In genomic region chr16:89986672-89987362, GRCm38 (mm10) we compare ENCODE assay signal across 10 mouse cellular contexts.
DNase-seq lines count a peak whose midpoint lies in the region; ATAC-seq and TF ChIP-seq lines count a peak whose summit lies in the region.
"Had no signal": no experiment of that assay in that cellular context is flagged by ENCODE, and none has a peak within 500 bp of the region (broad histone marks: within the 10 kb centered on the region; RNA-seq: fewer than 3 reads in every experiment).

No protein-coding gene starts in this region.

- 86% methylated on average over 18 of the region's 18 CpGs for WGBS in heart, postnatal 0 days
- 61% methylated on average over 18 of the region's 18 CpGs for WGBS in hindbrain, postnatal 0 days
- WGBS in intestine, postnatal 0 days, result 91% methylated on average over 18 of the region's 18 CpGs

- TF ChIP-seq EP300 in heart, postnatal 0 days (IDR thresholded peaks at IDR 0.05; ENCODE audit: low read depth), result no peak

- no peaks in the 10 kb centered on the region for H3K36me3 ChIP-seq in heart, postnatal 0 days (replicated peaks; ENCODE audit: control insufficient read depth, insufficient read depth, low read length)
- no peaks in the 10 kb centered on the region for H3K36me3 ChIP-seq in hindbrain, postnatal 0 days (ENCODE audit: insufficient read depth, low read length)
- no peaks in the 10 kb centered on the region for H3K36me3 ChIP-seq in intestine, postnatal 0 days (ENCODE audit: control insufficient read depth, insufficient read depth)
- H3K36me3 ChIP-seq: stomach, embryonic 15.5 days had no signal

- H3K4me1 ChIP-seq in heart, postnatal 0 days (ENCODE audit: control insufficient read depth, insufficient read depth), result peaks cover 4% of the 10 kb centered on the region; the same call in 1 of the 2 replicates
- 0 out of 2 replicates have a peak, but pooled peaks cover 7% of the 10 kb centered on the region for H3K4me1 ChIP-seq in hindbrain, postnatal 0 days (ENCODE audit: insufficient read depth, low read length)
- no peaks in the 10 kb centered on the region for H3K4me1 ChIP-seq in intestine, postnatal 0 days (replicated peaks; ENCODE audit: control insufficient read depth, insufficient read depth, low read length)
- H3K4me1 ChIP-seq: stomach, embryonic 15.5 days had no signal

- no peak for TF ChIP-seq CTCF in heart, postnatal 0 days (IDR thresholded peaks at IDR 0.05; ENCODE audit: low read depth)
- TF ChIP-seq CTCF in hindbrain, postnatal 0 days (IDR thresholded peaks at IDR 0.05; ENCODE audit: low read depth), result no peak
- TF ChIP-seq CTCF in intestine, postnatal 0 days (IDR thresholded peaks at IDR 0.05; ENCODE audit: low read depth), result no peak

- DNase-seq in heart, postnatal 0 days (ENCODE audit: low spot score), result no peak
- no peak for DNase-seq in heart, adult 11 months
- no peak for DNase-seq in hindbrain, postnatal 0 days (ENCODE audit: low spot score)
- DNase-seq in natural killer cell, adult 2 months (ENCODE audit: low spot score in 2 of 2), result peak; percentile 13 to 30
- no peak for DNase-seq in gastrocnemius, postnatal 10 days
- no peak for DNase-seq in adrenal gland, adult 8-10 months
- DNase-seq: lung, adult 18-20 months had no signal

- no peaks in the 10 kb centered on the region for H3K27me3 ChIP-seq in heart, postnatal 0 days (ENCODE audit: control insufficient read depth, insufficient read depth, low read length)
- H3K27me3 ChIP-seq in hindbrain, postnatal 0 days (ENCODE audit: insufficient read depth, low read length), result no peaks in the 10 kb centered on the region
- H3K27me3 ChIP-seq in intestine, postnatal 0 days (replicated peaks; ENCODE audit: control insufficient read depth, insufficient read depth, low read length), result no peaks in the 10 kb centered on the region
- H3K27me3 ChIP-seq: stomach, embryonic 15.5 days had no signal

- H3K27ac ChIP-seq in heart, postnatal 0 days (ENCODE audit: low read depth), result peak overlapping the region; percentile 14; the same call in 1 of the 2 replicates
- no peak overlapping the region for H3K27ac ChIP-seq in hindbrain, postnatal 0 days
- H3K27ac ChIP-seq in intestine, postnatal 0 days (ENCODE audit: low read depth, low read length), result no peak overlapping the region
- H3K27ac ChIP-seq: stomach, embryonic 15.5 days had no signal

- no peak overlapping the region for H3K9ac ChIP-seq in heart, postnatal 0 days (replicated peaks; ENCODE audit: low read depth, low read length)
- H3K9ac ChIP-seq in hindbrain, postnatal 0 days (replicated peaks; ENCODE audit: low read length), result no peak overlapping the region
- H3K9ac ChIP-seq in intestine, postnatal 0 days (ENCODE audit: low read depth, low read length), result no peak overlapping the region
- H3K9ac ChIP-seq: stomach, embryonic 15.5 days had no signal

- H3K4me3 ChIP-seq in heart, postnatal 0 days (ENCODE audit: low read depth, low read length), result no peak overlapping the region
- H3K4me3 ChIP-seq in hindbrain, postnatal 0 days (ENCODE audit: low read length), result no peak overlapping the region
- H3K4me3 ChIP-seq in intestine, postnatal 0 days (ENCODE audit: low read depth, low read length), result no peak overlapping the region
- H3K4me3 ChIP-seq: stomach, embryonic 15.5 days had no signal

- peak overlapping the region; percentile 24; the same call in 1 of the 2 replicates for H3K4me2 ChIP-seq in heart, postnatal 0 days (ENCODE audit: low read depth, low read length)
- no peak overlapping the region for H3K4me2 ChIP-seq in hindbrain, postnatal 0 days (ENCODE audit: low read depth, low read length)
- H3K4me2 ChIP-seq in intestine, postnatal 0 days (replicated peaks; ENCODE audit: low read depth), result no peak overlapping the region
- H3K4me2 ChIP-seq: stomach, embryonic 15.5 days had no signal

- no peaks in the 10 kb centered on the region for H3K9me3 ChIP-seq in heart, postnatal 0 days (replicated peaks; ENCODE audit: control insufficient read depth, low read length)
- H3K9me3 ChIP-seq in hindbrain, postnatal 0 days (ENCODE audit: low read length), result no peaks in the 10 kb centered on the region
- no peaks in the 10 kb centered on the region for H3K9me3 ChIP-seq in intestine, postnatal 0 days (ENCODE audit: control insufficient read depth)
- H3K9me3 ChIP-seq: stomach, embryonic 15.5 days had no signal

- no peak for ATAC-seq in heart, postnatal 0 days (ENCODE audit: insufficient read depth, low read depth)
- peak; percentile 57 for ATAC-seq in activated CD4-positive, CD25-positive, alpha-beta regulatory T cell, adult 4 months
- peak; percentile 58 for ATAC-seq in hindbrain, postnatal 0 days
- ATAC-seq in intestine, postnatal 0 days, result no peak

Comparison
In these comparisons a context has a peak if more than half of its experiments do, and no peak if none do; other contexts are left out.
1. ATAC-seq: peak in activated CD4-positive, CD25-positive, alpha-beta regulatory T cell, adult 4 months (single experiment) and hindbrain, postnatal 0 days (single experiment); none in heart, postnatal 0 days (single experiment) and intestine, postnatal 0 days (single experiment).
2. DNase-seq: peak in natural killer cell, adult 2 months (2 of 2); none in heart, postnatal 0 days (single experiment), heart, adult 11 months (single experiment), hindbrain, postnatal 0 days (single experiment), gastrocnemius, postnatal 10 days (single experiment) and adrenal gland, adult 8-10 months (single experiment).